Mouse (Mus musculus): ENCODE data around the gene Ankrd16. TPM values are rescaled to one million over a fixed set of nuclear protein-coding genes. Genes with fewer than 3 reads are reported as not detected.

Gene Ankrd16
- polyA plus RNA-seq, 1 experiment from 2014 or later = 22.5 TPM

GRCm38 (mm10) chr2:11776415-11776814 is 1.3 kb upstream of the Ankrd16 start:
- Histone ChIP-seq H3K27ac (ENCODE audit: low read depth) (no peak overlapping the region), H3K4me2 (peak overlapping the region; percentile 61), H3K27me3 (ENCODE audit: insufficient read depth, low read length) (no peaks in the 10 kb centered on the region), H3K9ac (peak overlapping the region; percentile 85), H3K36me3 (ENCODE audit: insufficient read depth) (peaks cover 3% of the 10 kb centered on the region; the same call in 1 of the 2 replicates), H3K4me3 (ENCODE audit: low read depth, low read length) (peak overlapping the region; percentile 82), H3K4me1 (ENCODE audit: insufficient read depth) (peaks cover 7% of the 10 kb centered on the region), H3K9me3 (ENCODE audit: low read depth, low read length) (no peaks in the 10 kb centered on the region)
- 42% methylated on average over 8 of the region's 8 CpGs for WGBS
- DNase-seq = no peak
- ATAC-seq (ENCODE audit: insufficient read depth) = no peak
- no peak for TF ChIP-seq CTCF (IDR thresholded peaks at IDR 0.05; ENCODE audit: low read depth)

- ATAC-seq (ENCODE audit: insufficient read depth) (peak; percentile 86), DNase-seq (peak; percentile 90)
- no peaks in the 10 kb centered on the region for H3K9me3 ChIP-seq (ENCODE audit: low read depth, low read length)
- H3K27me3 ChIP-seq (ENCODE audit: insufficient read depth, low read length) = no peaks in the 10 kb centered on the region
- H3K9ac ChIP-seq = peak overlapping the region; percentile 81
- peaks cover 7% of the 10 kb centered on the region for H3K4me1 ChIP-seq (ENCODE audit: insufficient read depth)
- peak overlapping the region; percentile 94 for H3K27ac ChIP-seq (ENCODE audit: low read depth)
- peak; percentile 50 for TF ChIP-seq CTCF (IDR thresholded peaks at IDR 0.05; ENCODE audit: low read depth)
- peak overlapping the region; percentile 82 for H3K4me3 ChIP-seq (ENCODE audit: low read depth, low read length)
- peaks cover 19% of the 10 kb centered on the region for H3K36me3 ChIP-seq (ENCODE audit: insufficient read depth)
- under 1% methylated on average over 43 of the region's 43 CpGs for WGBS
- H3K4me2 ChIP-seq = peak overlapping the region; percentile 89
Measured at GRCm38 (mm10) chr2:11778087-11778823, 579 bp downstream of the Ankrd16 start.

GRCm38 (mm10) chr2:11784159-11784558 is 6.5 kb downstream of the Ankrd16 start:
- Histone ChIP-seq H3K9ac (no peak overlapping the region), H3K4me3 (ENCODE audit: low read depth, low read length) (no peak overlapping the region), H3K9me3 (ENCODE audit: low read depth, low read length) (no peaks in the 10 kb centered on the region), H3K36me3 (ENCODE audit: insufficient read depth) (peaks cover 66% of the 10 kb centered on the region), H3K4me2 (no peak overlapping the region), H3K27ac (ENCODE audit: low read depth) (no peak overlapping the region), H3K27me3 (ENCODE audit: insufficient read depth, low read length) (no peaks in the 10 kb centered on the region), H3K4me1 (ENCODE audit: insufficient read depth) (no peaks in the 10 kb centered on the region)
- TF ChIP-seq CTCF (IDR thresholded peaks at IDR 0.05; ENCODE audit: low read depth) = no peak
- ATAC-seq (ENCODE audit: insufficient read depth) (no peak), DNase-seq (no peak)
- WGBS = 87% methylated on average over 6 of the region's 6 CpGs

GRCm38 (mm10) chr2:11794668-11795067 is 17.0 kb downstream of the Ankrd16 start:
- no peak overlapping the region for H3K4me2 ChIP-seq
- H3K9ac ChIP-seq = no peak overlapping the region
- H3K9me3 ChIP-seq (ENCODE audit: low read depth, low read length) = no peaks in the 10 kb centered on the region
- 69% methylated on average over 4 of the region's 4 CpGs for WGBS
- H3K27me3 ChIP-seq (ENCODE audit: insufficient read depth, low read length) = no peaks in the 10 kb centered on the region
- no peak overlapping the region for H3K4me3 ChIP-seq (ENCODE audit: low read depth, low read length)
- DNase-seq = peak; percentile 31
- ATAC-seq (ENCODE audit: insufficient read depth) = no peak
- H3K36me3 ChIP-seq (ENCODE audit: insufficient read depth) = peaks cover 32% of the 10 kb centered on the region
- peak; percentile 15; the same call in 1 of the 2 replicates for TF ChIP-seq CTCF (IDR thresholded peaks at IDR 0.05; ENCODE audit: low read depth)
- no peaks in the 10 kb centered on the region for H3K4me1 ChIP-seq (ENCODE audit: insufficient read depth)
- no peak overlapping the region for H3K27ac ChIP-seq (ENCODE audit: low read depth)

GRCm38 (mm10) chr2:11797930-11798364 is 20.3 kb downstream of the Ankrd16 start:
- peaks cover 11% of the 10 kb centered on the region; the same call in 1 of the 2 replicates for H3K36me3 ChIP-seq (ENCODE audit: insufficient read depth)
- 60% methylated on average over 5 of the region's 5 CpGs for WGBS
- H3K4me3 ChIP-seq (ENCODE audit: low read depth, low read length) = no peak overlapping the region
- no peaks in the 10 kb centered on the region for H3K27me3 ChIP-seq (ENCODE audit: insufficient read depth, low read length)
- H3K9me3 ChIP-seq (ENCODE audit: low read depth, low read length) = no peaks in the 10 kb centered on the region
- H3K4me1 ChIP-seq (ENCODE audit: insufficient read depth) = no peaks in the 10 kb centered on the region
- H3K4me2 ChIP-seq = no peak overlapping the region
- TF ChIP-seq CTCF (IDR thresholded peaks at IDR 0.05; ENCODE audit: low read depth) = no peak
- no peak overlapping the region for H3K27ac ChIP-seq (ENCODE audit: low read depth)
- no peak overlapping the region for H3K9ac ChIP-seq
- no peak for DNase-seq
- ATAC-seq (ENCODE audit: insufficient read depth) = no peak

GRCm38 (mm10) chr2:11801299-11801930 is 23.7 kb downstream of the Ankrd16 start:
- Histone ChIP-seq H3K4me3 (ENCODE audit: low read depth, low read length) (no peak overlapping the region), H3K27ac (ENCODE audit: low read depth) (no peak overlapping the region), H3K4me1 (ENCODE audit: insufficient read depth) (no peaks in the 10 kb centered on the region), H3K9me3 (ENCODE audit: low read depth, low read length) (no peaks in the 10 kb centered on the region), H3K36me3 (ENCODE audit: insufficient read depth) (no peaks in the 10 kb centered on the region), H3K4me2 (no peak overlapping the region), H3K27me3 (ENCODE audit: insufficient read depth, low read length) (no peaks in the 10 kb centered on the region), H3K9ac (no peak overlapping the region)
- ATAC-seq (ENCODE audit: insufficient read depth) (no peak), DNase-seq (no peak)
- TF ChIP-seq CTCF (IDR thresholded peaks at IDR 0.05; ENCODE audit: low read depth) = no peak
- 79% methylated on average over 2 of the region's 2 CpGs for WGBS

Other genes with a start within 250 kb of the Ankrd16 start
- 28.8 and 30.0 TPM in 2 replicates for gene Pfkfb3, start 223.8 kb upstream of the Ankrd16 start, polyA plus RNA-seq (2014; fragmentation: Nextera tagmentation; extraction: Ambion mirVana)
- 145 and 154 TPM in 2 replicates for gene Rbm17, start 173.7 kb upstream of the Ankrd16 start, polyA plus RNA-seq (2014; fragmentation: Nextera tagmentation; extraction: Ambion mirVana)
- not detected in 2 replicates for gene Gm17490, start 151.6 kb upstream of the Ankrd16 start, polyA plus RNA-seq (2014; fragmentation: Nextera tagmentation; extraction: Ambion mirVana)
- gene Il2ra, start 135.1 kb upstream of the Ankrd16 start, polyA plus RNA-seq (2014; fragmentation: Nextera tagmentation; extraction: Ambion mirVana) = not detected in 2 replicates
- 1.6 and 2.2 TPM in 2 replicates for gene Il15ra, start 72.6 kb upstream of the Ankrd16 start, polyA plus RNA-seq (2014; fragmentation: Nextera tagmentation; extraction: Ambion mirVana)
- 113 and 117 TPM in 2 replicates for gene Fbh1, start 294 bp upstream of the Ankrd16 start, polyA plus RNA-seq (2014; fragmentation: Nextera tagmentation; extraction: Ambion mirVana)

Measured in lung, embryonic 14.5 days (tissue).